8 mouse cellular contexts compared by ENCODE assay signal in genomic region chr15:5107686-5108654, GRCm38 (mm10). TPM values are rescaled to one million over a fixed set of nuclear protein-coding genes. Genes with fewer than 3 reads are reported as not detected.
DNase-seq lines count a peak whose midpoint lies in the region; ATAC-seq and TF ChIP-seq lines count a peak whose summit lies in the region.

Gene Card6, minus strand, starts transcription at chr15:5108539.

- H3K9me3 ChIP-seq in forebrain, postnatal 0 days (ENCODE audit: low read length): no peaks in the 10 kb centered on the region
- no peaks in the 10 kb centered on the region for H3K9me3 ChIP-seq in forebrain, embryonic 15.5 days
- no peaks in the 10 kb centered on the region for H3K9me3 ChIP-seq in liver, embryonic 11.5 days (ENCODE audit: control insufficient read depth, low read length)

- no peak for DNase-seq in forebrain, postnatal 0 days
- peak; percentile 85 for DNase-seq in T-cell, adult 2 months (ENCODE audit: low spot score)
- DNase-seq in liver, embryonic 11.5 days (ENCODE audit: low spot score): no peak
- DNase-seq in frontal cortex, postnatal 14 days (ENCODE audit: low spot score in 2 of 2): no peak
- DNase-seq in left cerebral cortex, adult 11 months (ENCODE audit: low spot score): no peak

- H3K4me3 ChIP-seq in forebrain, postnatal 0 days (ENCODE audit: low read depth, low read length): 0 out of 2 replicates have a peak within 1 kb of the TSS, but pooled peaks have one; percentile 11
- H3K4me3 ChIP-seq in forebrain, embryonic 15.5 days: no peak within 1 kb of the TSS
- peak within 1 kb of the TSS; percentile 13 for H3K4me3 ChIP-seq in liver, embryonic 11.5 days (ENCODE audit: low read depth, low read length)
- H3K4me3 ChIP-seq in small intestine, adult 2 months (ENCODE audit: low read depth, low read length): peak within 1 kb of the TSS; percentile 70

- WGBS in forebrain, postnatal 0 days: 67% methylated on average over 21 of the region's 21 CpGs
- 73% methylated on average over 21 of the region's 21 CpGs for WGBS in forebrain, embryonic 15.5 days
- WGBS in liver, embryonic 11.5 days: 32% methylated on average over 21 of the region's 21 CpGs
- WGBS in small intestine, adult 2 months: 39% methylated on average over 21 of the region's 21 CpGs

- no peak for TF ChIP-seq POLR2A in small intestine, adult 2 months (IDR thresholded peaks at IDR 0.05; ENCODE audit: low read depth, low read length)

- no peak within 1 kb of the TSS for H3K9ac ChIP-seq in forebrain, postnatal 0 days
- H3K9ac ChIP-seq in forebrain, embryonic 15.5 days (replicated peaks): no peak within 1 kb of the TSS
- H3K9ac ChIP-seq in liver, embryonic 11.5 days (ENCODE audit: low read depth, low read length): no peak within 1 kb of the TSS

- H3K27me3 ChIP-seq in forebrain, postnatal 0 days (ENCODE audit: insufficient read depth, low read length): no peaks in the 10 kb centered on the region
- H3K27me3 ChIP-seq in forebrain, embryonic 15.5 days: no peaks in the 10 kb centered on the region
- peaks cover 2% of the 10 kb centered on the region; the same call in 1 of the 2 replicates for H3K27me3 ChIP-seq in liver, embryonic 11.5 days (replicated peaks; ENCODE audit: control insufficient read depth, insufficient read depth, low read length)
- H3K27me3 ChIP-seq in small intestine, adult 2 months (ENCODE audit: control insufficient read depth, insufficient read depth, low read length): no peaks in the 10 kb centered on the region

- no peaks in the 10 kb centered on the region for H3K4me1 ChIP-seq in forebrain, postnatal 0 days (ENCODE audit: insufficient read depth)
- no peaks in the 10 kb centered on the region for H3K4me1 ChIP-seq in forebrain, embryonic 15.5 days
- peaks cover 6% of the 10 kb centered on the region; the same call in 1 of the 2 replicates for H3K4me1 ChIP-seq in liver, embryonic 11.5 days (replicated peaks; ENCODE audit: control insufficient read depth, insufficient read depth, low read length)
- no peaks in the 10 kb centered on the region for H3K4me1 ChIP-seq in small intestine, adult 2 months (ENCODE audit: control insufficient read depth, insufficient read depth, insufficient read length, low read length)

- H3K27ac ChIP-seq in forebrain, postnatal 0 days (ENCODE audit: low read depth, low read length): no peak within 1 kb of the TSS; the same call in 1 of the 2 replicates
- H3K27ac ChIP-seq in forebrain, embryonic 15.5 days (replicated peaks): no peak within 1 kb of the TSS
- no peak within 1 kb of the TSS for H3K27ac ChIP-seq in liver, embryonic 11.5 days (ENCODE audit: low read depth, low read length)
- peak within 1 kb of the TSS; percentile 87 for H3K27ac ChIP-seq in small intestine, adult 2 months (ENCODE audit: insufficient read depth, low read depth, low read length)

- ATAC-seq in forebrain, postnatal 0 days: no peak
- ATAC-seq in forebrain, embryonic 15.5 days (replicated peaks): no peak
- peak; percentile 74 to 86; a peak in 3 of 4 replicates for ATAC-seq in hematopoietic stem cell, adult 5-6 weeks (replicated peaks in 1 of 2; ENCODE audit: insufficient read depth in 1 of 2, low FRiP score in 2 of 2, low TSS enrichment in 1 of 2, low read depth in 1 of 2, poor library complexity in 2 of 2, severe bottlenecking in 2 of 2)
- ATAC-seq in liver, embryonic 11.5 days (replicated peaks; ENCODE audit: low FRiP score): no peak

- no peaks in the 10 kb centered on the region for H3K36me3 ChIP-seq in forebrain, postnatal 0 days (ENCODE audit: insufficient read depth)
- no peaks in the 10 kb centered on the region for H3K36me3 ChIP-seq in forebrain, embryonic 15.5 days
- no peaks in the 10 kb centered on the region for H3K36me3 ChIP-seq in liver, embryonic 11.5 days (ENCODE audit: control insufficient read depth, insufficient read depth, low read length)
- H3K36me3 ChIP-seq in small intestine, adult 2 months (ENCODE audit: control insufficient read depth, insufficient read depth, low read length): peaks cover 9% of the 10 kb centered on the region

- H3K4me2 ChIP-seq in forebrain, postnatal 0 days (ENCODE audit: low read depth): 0 out of 2 replicates have a peak within 1 kb of the TSS, but pooled peaks have one; percentile 13
- no peak within 1 kb of the TSS for H3K4me2 ChIP-seq in forebrain, embryonic 15.5 days (replicated peaks)
- H3K4me2 ChIP-seq in liver, embryonic 11.5 days: peak within 1 kb of the TSS; percentile 53

- no peak for TF ChIP-seq CTCF in forebrain, postnatal 0 days (IDR thresholded peaks at IDR 0.05; ENCODE audit: low read depth)
- TF ChIP-seq CTCF in small intestine, adult 2 months (IDR thresholded peaks at IDR 0.05; ENCODE audit: extremely low read depth, insufficient read length, insufficient replicate concordance, low read depth, low read length): no peak

RNA-seq across cellular contexts. Expression of gene Card6, which starts in this region (rescaled TPM):
- 0.29 and 0.54 TPM in 2 replicates for total RNA-seq in forebrain, postnatal 0 days (2014; rRNA removed)
- polyA plus RNA-seq in forebrain, postnatal 0 days (2015; fragmentation: Nextera tagmentation; extraction: Ambion mirVana): 0.08 and 0.41 TPM in 2 replicates
- 0.38 and 0.49 TPM in 2 replicates for polyA plus RNA-seq in forebrain, embryonic 15.5 days (2015; fragmentation: Nextera tagmentation; extraction: Ambion mirVana)
- 2.1 and 3.6 TPM in 2 replicates for total RNA-seq in hematopoietic stem cell, adult 5-6 weeks (2017)
- 1.3 and 1.4 TPM in 2 replicates for polyA plus RNA-seq in liver, embryonic 11.5 days (2014; fragmentation: Nextera tagmentation; extraction: Ambion mirVana)
- 1.1 and 1.4 TPM in 2 replicates for polyA plus RNA-seq in small intestine, adult 2 months (2012; rRNA removed)

Comparison
In these comparisons a context has a peak if more than half of its experiments do, and no peak if none do; other contexts are left out.
1. ATAC-seq: peak in hematopoietic stem cell, adult 5-6 weeks (2 of 2); none in forebrain, postnatal 0 days (single experiment), forebrain, embryonic 15.5 days (single experiment) and liver, embryonic 11.5 days (single experiment).